Mouse (Mus musculus) stomach, embryonic 15.5 days (tissue): Measurements from ENCODE around the gene Dnajc11. TPM values are rescaled to one million over a fixed set of nuclear protein-coding genes. Genes with fewer than 3 reads are reported as not detected.

ENCODE experiments used
- ATAC-seq: fragments of 200-750 bp; cut with Nextera tagmentation; 2 replicates; pipeline ENCODE4 v1.8.0; 2017; ENCODE audit warnings: low read depth, moderate number of reproducible peaks, moderate TSS enrichment; ENCODE audit not compliant: insufficient read depth, low FRiP score
- H3K27ac ChIP-seq: fragments of 300-500 bp; sonication (generic); 2 replicates; pipeline ENCODE4 v1.5.1; 2015; ENCODE audit warnings: mild to moderate bottlenecking, inconsistent platforms
- H3K27me3 ChIP-seq: fragments of 300-500 bp; sonication (generic); replicated peaks from 2 replicates; pipeline ENCODE4 v1.6.1; 2015; ENCODE audit warnings: inconsistent platforms
- H3K36me3 ChIP-seq: fragments of 300-500 bp; sonication (generic); 2 replicates; pipeline ENCODE4 v1.6.1; 2015; ENCODE audit warnings: inconsistent platforms
- H3K4me1 ChIP-seq: fragments of 300-500 bp; sonication (generic); 2 replicates; pipeline ENCODE4 v1.6.1; 2015; ENCODE audit warnings: inconsistent platforms
- H3K4me2 ChIP-seq: fragments of 300-500 bp; sonication (generic); 2 replicates; pipeline ENCODE4 v1.6.1; 2015; ENCODE audit warnings: mild to moderate bottlenecking, inconsistent platforms
- H3K4me3 ChIP-seq: fragments of 300-500 bp; sonication (generic); replicated peaks from 2 replicates; pipeline ENCODE4 v1.5.1; 2015; ENCODE audit warnings: inconsistent platforms
- H3K9ac ChIP-seq: fragments of 300-500 bp; sonication (generic); 2 replicates; pipeline ENCODE4 v1.6.1; 2015; ENCODE audit warnings: inconsistent platforms
- H3K9me3 ChIP-seq: fragments of 300-500 bp; sonication (generic); 2 replicates; pipeline ENCODE4 v1.6.1; 2016; ENCODE audit warnings: inconsistent platforms
- WGBS: fragments of 180-500 bp; shearing (Covaris S2); methylation state at CpG from one replicate; pipeline ENCODE4 v1.1.7; 2015; 5-methylcytosine and 5-hydroxymethylcytosine counted together
- polyA plus RNA-seq: library from polyadenylated mRNA; unstranded; fragments of >200 nt; fragmentation: Nextera tagmentation; extraction: Ambion mirVana; gene quantifications from 2 replicates; pipeline ENCODE4 v1.2.1, GENCODE M21; 2015

The Dnajc11 gene
- polyA plus RNA-seq, 1 experiment from 2014 or later, result 55.2 TPM

- peaks cover 65% of the 10 kb centered on the region for H3K36me3 ChIP-seq
- H3K27ac ChIP-seq, result no peak overlapping the region
- H3K27me3 ChIP-seq, result no peaks in the 10 kb centered on the region
- H3K4me2 ChIP-seq, result no peak overlapping the region
- WGBS, result 75% methylated on average over 6 of the region's 6 CpGs
- no peak for ATAC-seq
- no peak overlapping the region for H3K4me3 ChIP-seq
- no peaks in the 10 kb centered on the region for H3K9me3 ChIP-seq
- H3K4me1 ChIP-seq, result 0 out of 2 replicates have a peak, but pooled peaks cover 2% of the 10 kb centered on the region
- H3K9ac ChIP-seq, result no peak overlapping the region; the same call in 1 of the 2 replicates
Observed at GRCm38 (mm10) chr4:152019073-152019472, 85.6 kb downstream of the Dnajc11 start.

GRCm38 (mm10) chr4:152020024-152020423 is 86.5 kb downstream of the Dnajc11 start:
- Histone ChIP-seq H3K27ac (no peak overlapping the region; the same call in 1 of the 2 replicates), H3K4me1 (0 out of 2 replicates have a peak, but pooled peaks cover 7% of the 10 kb centered on the region), H3K9me3 (no peaks in the 10 kb centered on the region), H3K27me3 (no peaks in the 10 kb centered on the region), H3K9ac (no peak overlapping the region), H3K4me3 (no peak overlapping the region), H3K4me2 (no peak overlapping the region), H3K36me3 (peaks cover 65% of the 10 kb centered on the region)
- WGBS, result 89% methylated on average over 21 of the region's 21 CpGs
- no peak for ATAC-seq

GRCm38 (mm10) chr4:152021568-152022097 is 88.1 kb downstream of the Dnajc11 start:
- no peak overlapping the region for H3K4me2 ChIP-seq
- H3K27ac ChIP-seq, result no peak overlapping the region
- peaks cover 56% of the 10 kb centered on the region for H3K36me3 ChIP-seq
- no peak overlapping the region for H3K9ac ChIP-seq
- H3K9me3 ChIP-seq, result no peaks in the 10 kb centered on the region
- 74% methylated on average over 12 of the region's 12 CpGs for WGBS
- H3K4me1 ChIP-seq, result peaks cover 22% of the 10 kb centered on the region
- no peak for ATAC-seq
- no peaks in the 10 kb centered on the region for H3K27me3 ChIP-seq
- H3K4me3 ChIP-seq, result no peak overlapping the region

- WGBS, result 86% methylated on average over 8 of the region's 8 CpGs
- Histone ChIP-seq H3K4me3 (no peak overlapping the region), H3K36me3 (peaks cover 56% of the 10 kb centered on the region)
Observed at GRCm38 (mm10) chr4:152022506-152022905, 89.0 kb downstream of the Dnajc11 start.

GRCm38 (mm10) chr4:152024525-152024924 is 91.0 kb downstream of the Dnajc11 start:
- WGBS, result 87% methylated on average over 11 of the region's 11 CpGs
- Histone ChIP-seq H3K9me3 (no peaks in the 10 kb centered on the region), H3K9ac (no peak overlapping the region), H3K36me3 (peaks cover 46% of the 10 kb centered on the region), H3K4me3 (no peak overlapping the region), H3K4me1 (peaks cover 37% of the 10 kb centered on the region), H3K27ac (no peak overlapping the region), H3K4me2 (no peak overlapping the region), H3K27me3 (no peaks in the 10 kb centered on the region)
- no peak for ATAC-seq

More at GRCm38 (mm10) chr4:152022506-152022905, 89.0 kb downstream of the Dnajc11 start:
- Histone ChIP-seq H3K27me3 (no peaks in the 10 kb centered on the region), H3K4me2 (no peak overlapping the region), H3K9ac (no peak overlapping the region), H3K9me3 (no peaks in the 10 kb centered on the region), H3K4me1 (peaks cover 26% of the 10 kb centered on the region), H3K27ac (no peak overlapping the region)
- no peak for ATAC-seq

DNA sequence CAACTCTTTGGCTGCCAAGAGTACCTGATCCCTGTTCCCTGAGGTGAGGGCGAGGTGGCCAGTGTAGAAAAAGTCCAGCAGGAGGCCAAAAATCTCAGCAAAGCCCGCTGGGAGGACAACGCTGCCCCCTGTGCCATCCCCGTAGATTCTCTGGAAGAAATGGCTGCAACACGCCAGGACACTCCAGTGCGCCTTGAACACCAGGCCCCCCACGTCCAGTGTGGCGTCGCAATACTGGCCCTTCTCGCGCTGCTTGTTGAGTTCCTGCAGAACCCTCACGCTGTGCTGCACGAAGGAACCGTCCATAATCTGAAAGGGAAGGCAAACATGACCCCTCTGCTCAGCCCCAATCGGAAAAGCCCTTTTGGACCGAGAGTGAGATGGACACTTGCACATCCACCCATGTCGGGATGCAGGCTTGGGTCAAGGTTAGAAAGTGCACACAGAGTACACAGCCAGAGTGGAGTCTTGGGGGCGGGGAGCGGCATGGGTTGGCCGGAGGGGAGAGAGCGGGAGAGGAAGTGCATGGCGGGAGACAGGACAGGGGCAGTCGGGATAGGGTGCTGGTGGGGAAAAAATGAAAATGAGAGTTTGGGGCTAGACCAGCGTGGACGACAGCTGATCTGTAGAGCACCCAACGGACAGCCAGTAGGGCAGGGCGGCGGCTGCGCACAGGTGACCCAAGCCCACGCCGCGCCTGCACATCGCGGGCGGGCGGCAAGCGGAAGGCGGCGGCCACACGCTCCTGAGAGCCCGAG is 93.4 kb downstream of the Dnajc11 start:
- Histone ChIP-seq H3K4me2 (peak overlapping the region; percentile 98), H3K36me3 (peaks cover 22% of the 10 kb centered on the region; the same call in 1 of the 2 replicates), H3K9me3 (no peaks in the 10 kb centered on the region), H3K9ac (peak overlapping the region; percentile 60), H3K4me1 (peaks cover 37% of the 10 kb centered on the region), H3K27me3 (no peaks in the 10 kb centered on the region), H3K4me3 (peak overlapping the region; percentile 86), H3K27ac (peak overlapping the region; percentile 79)
- ATAC-seq, result peak; percentile 47
- 3% methylated on average over 37 of the region's 41 CpGs for WGBS

- under 1% methylated on average over 35 of the region's 35 CpGs for WGBS
- H3K4me1 ChIP-seq, result peaks cover 37% of the 10 kb centered on the region
- peak within 1 kb of the TSS; percentile 79 for H3K27ac ChIP-seq
- peak; percentile 96 for ATAC-seq
- H3K9ac ChIP-seq, result peak within 1 kb of the TSS; percentile 60
- H3K4me3 ChIP-seq, result peak within 1 kb of the TSS; percentile 86
- peaks cover 18% of the 10 kb centered on the region; the same call in 1 of the 2 replicates for H3K36me3 ChIP-seq
- no peaks in the 10 kb centered on the region for H3K9me3 ChIP-seq
- no peaks in the 10 kb centered on the region for H3K27me3 ChIP-seq
- peak within 1 kb of the TSS; percentile 98 for H3K4me2 ChIP-seq
Observed at GRCm38 (mm10) chr4:152027524-152027923, 94.0 kb downstream of the Dnajc11 start, which contains the start of gene Zbtb48. Zbtb48 (minus strand) TSS chr4:152027671.

DNA sequence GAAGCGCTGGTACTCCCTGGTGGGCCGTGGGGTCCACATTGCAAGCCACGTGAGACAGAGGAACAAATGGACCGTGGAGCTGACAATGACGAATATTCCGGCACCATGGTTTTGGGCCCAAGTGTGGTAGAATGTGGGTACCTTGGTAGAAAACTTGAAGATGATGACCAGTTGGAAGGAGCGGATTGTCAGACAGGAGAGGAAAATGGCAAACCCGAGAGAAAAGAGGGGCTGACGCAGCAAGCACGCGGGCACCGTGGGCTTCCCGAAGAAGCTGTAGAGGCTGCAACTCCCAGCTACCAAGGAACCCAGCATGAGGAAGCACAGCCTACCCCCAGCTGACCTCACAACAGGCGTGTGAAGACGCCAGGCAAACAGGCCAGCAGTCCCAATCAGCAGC is 95.0 kb downstream of the Dnajc11 start:
- Histone ChIP-seq H3K4me1 (peaks cover 37% of the 10 kb centered on the region), H3K27me3 (no peaks in the 10 kb centered on the region), H3K9ac (no peak overlapping the region), H3K4me2 (peak overlapping the region; percentile 98), H3K9me3 (no peaks in the 10 kb centered on the region), H3K36me3 (peaks cover 12% of the 10 kb centered on the region; the same call in 1 of the 2 replicates), H3K27ac (no peak overlapping the region), H3K4me3 (peak overlapping the region; percentile 86)
- no peak for ATAC-seq
- WGBS, result 61% methylated on average over 15 of the region's 15 CpGs

GRCm38 (mm10) chr4:152029087-152029486 is 95.6 kb downstream of the Dnajc11 start:
- Histone ChIP-seq H3K9ac (no peak overlapping the region), H3K27ac (no peak overlapping the region), H3K27me3 (no peaks in the 10 kb centered on the region), H3K4me2 (peak overlapping the region; percentile 98; the same call in 1 of the 2 replicates), H3K9me3 (no peaks in the 10 kb centered on the region), H3K4me3 (no peak overlapping the region), H3K36me3 (peaks cover 8% of the 10 kb centered on the region; the same call in 1 of the 2 replicates), H3K4me1 (peaks cover 35% of the 10 kb centered on the region)
- 37% methylated on average over 5 of the region's 5 CpGs for WGBS
- no peak for ATAC-seq

GRCm38 (mm10) chr4:152029997-152030396 is 96.5 kb downstream of the Dnajc11 start:
- no peak for ATAC-seq
- Histone ChIP-seq H3K27ac (no peak overlapping the region), H3K4me2 (no peak overlapping the region), H3K4me1 (peaks cover 30% of the 10 kb centered on the region), H3K4me3 (no peak overlapping the region), H3K9me3 (no peaks in the 10 kb centered on the region), H3K27me3 (no peaks in the 10 kb centered on the region), H3K36me3 (no peaks in the 10 kb centered on the region), H3K9ac (no peak overlapping the region)
- WGBS, result 82% methylated on average over 4 of the region's 4 CpGs
